Mouse (Mus musculus) ovary, adult 18-20 months (tissue): ENCODE data around the gene Narfl.

ENCODE experiments used
- DNase-seq: peaks from one replicate; pipeline ENCODE4 v3.0.0; 2022; ENCODE audit warnings: low spot score, mixed read lengths

The Narfl gene

GRCm38 (mm10) chr17:25830200-25830753, 56.7 kb downstream of the Narfl start:
- DNase-seq = no peak

DNA sequence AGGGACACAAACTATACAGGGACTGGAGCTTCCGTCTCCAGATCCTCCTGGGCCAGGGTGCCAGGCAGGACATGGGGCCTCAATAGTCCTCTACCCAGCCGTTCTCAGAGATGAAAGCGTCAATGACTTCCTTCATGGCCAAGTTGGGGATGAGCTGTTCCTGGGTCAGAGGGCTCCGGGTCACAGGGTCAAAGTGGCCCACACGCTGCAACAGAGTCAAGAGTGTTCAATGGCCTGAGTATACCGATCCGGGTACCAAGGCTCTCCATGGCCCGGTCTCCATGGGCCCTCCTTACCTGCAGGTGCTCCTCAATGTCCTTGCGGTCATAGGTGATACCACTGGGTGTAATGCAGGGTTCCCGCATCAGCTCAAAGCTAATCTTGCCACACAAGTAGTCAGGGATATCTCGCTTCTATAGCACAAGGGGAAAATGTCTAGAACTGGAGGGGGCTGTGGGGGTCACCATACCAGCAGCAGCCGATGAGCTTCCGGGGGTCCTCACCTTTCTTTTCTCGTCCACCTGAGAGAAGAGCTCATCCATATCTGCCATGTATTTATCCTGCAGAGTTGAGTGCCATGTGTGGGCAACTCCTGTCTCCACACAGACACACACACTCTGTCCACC, 57.3 kb downstream of the Narfl start:
- DNase-seq = no peak

GRCm38 (mm10) chr17:25831451-25832281, 58.1 kb downstream of the Narfl start:
- DNase-seq = no peak

- peak; percentile 99 for DNase-seq
These were observed 59.1 kb downstream of the Narfl start for GRCm38 (mm10) chr17:25832436-25833290.
